Mouse (Mus musculus): ENCODE data around the gene Celf1.

Celf1 gene

GRCm38 (mm10) chr2:90939750-90940149 is 432 bp upstream of the Celf1 start:
- DNase-seq (ENCODE audit: low read depth, low spot score): no peak

- no peak for DNase-seq (ENCODE audit: low read depth, low spot score)
These were observed 1.6 kb downstream of the Celf1 start for GRCm38 (mm10) chr2:90941744-90942143.

DNA sequence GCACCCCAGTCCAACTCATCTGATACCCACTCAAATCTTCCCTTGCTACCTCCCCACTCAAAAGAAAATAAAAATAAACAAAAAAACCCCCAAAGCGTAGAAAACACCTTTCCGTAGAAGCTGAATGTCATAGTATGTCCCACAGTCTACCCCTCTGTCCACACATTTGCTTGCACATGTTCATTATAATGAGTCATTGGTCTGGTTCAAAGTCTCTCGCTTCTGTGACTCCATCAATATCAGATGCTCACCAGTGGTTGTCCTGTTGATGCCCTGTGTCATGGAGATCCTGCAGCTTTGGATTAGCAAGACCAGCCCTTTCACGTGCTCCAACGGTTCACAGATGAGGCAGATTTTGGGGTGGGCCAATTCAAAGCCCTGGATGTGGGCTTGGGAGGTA is 10.0 kb downstream of the Celf1 start:
- no peak for DNase-seq (ENCODE audit: low read depth, low spot score)

DNA sequence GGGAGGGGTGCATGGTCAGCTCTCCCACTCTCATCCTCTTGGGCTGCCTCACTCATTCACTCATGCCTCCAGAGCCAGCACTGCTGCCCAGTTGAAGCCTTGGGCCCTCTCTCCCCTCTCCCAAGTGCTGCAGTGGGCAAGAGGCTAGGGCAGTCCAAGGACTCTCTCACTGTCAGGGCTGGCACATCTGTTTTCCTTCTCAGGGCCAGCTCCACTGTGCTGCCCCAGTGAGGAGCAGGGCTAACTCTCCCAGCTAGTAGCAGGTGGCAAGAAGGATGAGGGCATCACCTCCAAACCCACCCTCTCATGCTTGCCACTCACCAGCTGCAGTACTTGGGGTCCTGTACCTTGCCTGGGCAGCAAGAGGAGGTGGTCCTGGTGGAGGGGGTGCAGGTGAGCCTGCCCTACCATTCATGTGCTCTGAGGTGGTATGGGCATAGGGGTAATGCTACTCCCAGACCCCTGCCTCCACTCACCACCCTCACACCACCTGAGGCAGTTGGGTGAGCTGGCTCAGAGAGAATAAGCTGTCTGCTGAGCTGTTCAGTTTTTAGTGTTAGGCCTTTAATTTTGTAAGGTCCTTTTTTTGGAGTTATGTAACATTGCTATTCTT is 10.5 kb downstream of the Celf1 start:
- no peak for DNase-seq (ENCODE audit: low read depth, low spot score)

- DNase-seq (ENCODE audit: low read depth, low spot score): no peak
These were observed 13.3 kb downstream of the Celf1 start for GRCm38 (mm10) chr2:90953461-90953860.

DNA sequence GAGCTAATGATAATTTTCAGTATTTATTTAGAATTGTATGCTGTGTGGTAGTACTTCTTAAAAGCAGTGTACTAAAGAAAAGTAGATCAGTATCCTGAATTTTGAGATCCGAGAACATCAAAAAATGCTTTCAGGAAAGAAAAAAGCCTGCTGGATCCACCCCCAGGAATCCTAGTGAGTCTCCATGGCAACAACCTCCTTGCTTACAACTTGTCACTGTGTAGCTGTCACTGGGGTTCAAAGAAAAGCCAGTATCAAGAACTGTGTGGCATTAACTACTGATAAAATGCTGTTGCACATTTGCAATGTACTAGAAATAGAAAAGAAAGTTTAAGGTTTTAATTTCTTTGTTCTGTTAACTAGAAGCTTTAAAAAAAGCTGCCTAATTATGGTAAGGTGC is 15.9 kb downstream of the Celf1 start:
- no peak for DNase-seq (ENCODE audit: low read depth, low spot score)

- DNase-seq (ENCODE audit: low read depth, low spot score): no peak
These were observed 18.7 kb downstream of the Celf1 start for GRCm38 (mm10) chr2:90958856-90959255.

GRCm38 (mm10) chr2:90960012-90960411 is 19.8 kb downstream of the Celf1 start:
- DNase-seq (ENCODE audit: low read depth, low spot score): no peak

DNA sequence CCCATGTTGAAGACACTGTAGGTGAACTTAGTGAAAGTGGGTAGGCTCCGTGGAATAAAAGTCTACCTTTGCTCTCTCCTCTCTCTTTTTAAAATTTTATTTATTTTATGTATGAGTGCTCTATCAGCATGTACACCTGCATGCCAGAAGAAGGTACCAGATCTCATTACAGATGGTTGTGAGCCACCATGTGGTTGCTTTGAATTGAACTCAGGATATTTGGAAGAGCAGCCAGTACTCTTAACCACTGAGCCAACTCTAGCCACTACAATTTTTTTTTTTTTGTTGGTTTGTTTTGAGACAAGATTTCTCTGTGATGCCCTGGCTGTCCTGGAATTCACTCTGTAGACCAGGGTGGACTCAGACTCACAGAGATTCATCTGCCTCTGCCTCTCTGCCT is 23.1 kb downstream of the Celf1 start:
- no peak for DNase-seq (ENCODE audit: low read depth, low spot score)

GRCm38 (mm10) chr2:90964811-90965465 is 24.8 kb downstream of the Celf1 start:
- DNase-seq (ENCODE audit: low read depth, low spot score): no peak

- no peak for DNase-seq (ENCODE audit: low read depth, low spot score)
These were observed 25.4 kb downstream of the Celf1 start for GRCm38 (mm10) chr2:90965466-90966080.

DNA sequence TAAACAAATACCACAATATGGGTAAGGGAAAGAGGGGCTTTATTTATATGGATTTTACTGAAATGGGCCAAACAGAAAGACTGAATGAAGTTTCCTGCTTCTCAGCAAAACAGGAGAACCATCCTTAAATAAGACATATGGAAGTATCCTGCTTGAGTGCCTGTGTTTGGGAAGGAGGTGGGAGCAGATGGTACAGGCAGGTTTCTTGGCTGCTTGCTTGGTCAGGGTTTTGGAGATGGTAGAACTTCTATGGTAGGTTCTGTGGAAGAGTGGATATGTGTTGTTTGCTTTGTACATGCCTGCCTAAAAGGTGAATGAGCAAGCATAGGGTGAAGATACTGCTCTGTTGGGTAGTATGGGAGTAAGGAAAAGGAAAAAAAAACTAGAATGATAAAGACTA is 30.4 kb downstream of the Celf1 start:
- no peak for DNase-seq (ENCODE audit: low read depth, low spot score)

DNA sequence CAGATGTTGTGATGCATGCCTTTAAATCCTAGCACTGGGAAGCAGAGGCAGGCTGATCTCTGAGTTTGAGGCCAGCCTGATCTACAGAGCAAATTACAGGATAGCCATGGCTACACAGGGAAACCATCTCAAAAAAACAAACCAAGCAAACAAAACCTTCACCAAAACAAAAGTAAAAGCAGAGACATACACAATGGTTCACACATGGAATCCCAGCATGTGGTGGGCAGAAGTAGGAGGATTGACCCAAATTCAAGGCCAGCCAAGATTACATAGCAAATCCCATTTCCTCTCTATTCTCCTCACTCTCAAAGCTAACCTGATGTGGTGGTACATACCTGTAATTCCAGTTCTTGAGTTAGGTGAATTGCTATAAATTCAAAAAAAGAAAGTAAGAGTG is 33.9 kb downstream of the Celf1 start:
- no peak for DNase-seq (ENCODE audit: low read depth, low spot score)

- no peak for DNase-seq (ENCODE audit: low read depth, low spot score)
These were observed 35.1 kb downstream of the Celf1 start for GRCm38 (mm10) chr2:90975181-90975835.

GRCm38 (mm10) chr2:90976590-90976989 is 36.4 kb downstream of the Celf1 start:
- peak; percentile 56 for DNase-seq (ENCODE audit: low read depth, low spot score)

DNA sequence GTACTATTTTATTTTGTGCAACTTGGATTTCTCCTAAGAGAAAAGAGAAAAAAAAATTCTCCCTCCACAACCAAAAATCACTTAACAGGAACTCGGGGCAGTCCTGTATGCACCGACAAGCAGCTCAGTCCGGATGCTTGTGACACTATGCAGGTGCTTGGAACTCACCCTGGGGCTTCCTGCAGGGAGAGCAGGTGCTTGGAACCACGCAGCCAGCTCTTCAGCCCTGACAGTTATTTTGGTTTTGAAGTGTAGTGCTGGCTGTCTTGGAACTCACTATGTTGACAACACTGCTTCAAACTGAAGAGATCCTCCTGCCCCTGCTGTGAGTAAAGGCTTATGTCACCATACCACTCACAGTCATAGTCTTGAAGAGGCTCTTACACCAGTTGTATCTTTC is 37.1 kb downstream of the Celf1 start:
- peak; percentile 25 for DNase-seq (ENCODE audit: low read depth, low spot score)

DNA sequence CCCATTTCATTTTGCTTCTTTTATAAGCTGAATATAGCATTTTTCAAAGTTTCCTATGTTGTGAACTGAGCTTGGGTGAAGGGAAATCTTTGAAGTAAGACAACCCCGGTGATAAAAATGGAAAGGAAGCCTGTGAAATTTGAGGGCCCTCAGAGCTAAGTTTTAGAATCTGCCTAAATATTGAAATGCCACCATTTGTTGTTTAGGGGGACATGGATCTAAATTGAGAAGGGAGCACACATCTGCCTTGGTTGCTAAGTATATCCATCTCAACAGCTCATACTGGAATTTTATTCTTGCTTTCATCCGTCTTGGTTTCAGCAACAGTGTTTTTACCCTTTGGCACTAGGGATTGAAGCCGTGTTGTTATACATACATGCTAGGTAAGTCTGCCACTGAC is 45.9 kb downstream of the Celf1 start:
- DNase-seq (ENCODE audit: low read depth, low spot score): no peak

GRCm38 (mm10) chr2:91008536-91008935 is 68.4 kb downstream of the Celf1 start:
- no peak for DNase-seq (ENCODE audit: low read depth, low spot score)

- no peak for DNase-seq (ENCODE audit: low read depth, low spot score)
These were observed 73.7 kb downstream of the Celf1 start for GRCm38 (mm10) chr2:91013881-91014280.

GRCm38 (mm10) chr2:91015386-91015785 is 75.2 kb downstream of the Celf1 start:
- DNase-seq (ENCODE audit: low read depth, low spot score): no peak

DNA sequence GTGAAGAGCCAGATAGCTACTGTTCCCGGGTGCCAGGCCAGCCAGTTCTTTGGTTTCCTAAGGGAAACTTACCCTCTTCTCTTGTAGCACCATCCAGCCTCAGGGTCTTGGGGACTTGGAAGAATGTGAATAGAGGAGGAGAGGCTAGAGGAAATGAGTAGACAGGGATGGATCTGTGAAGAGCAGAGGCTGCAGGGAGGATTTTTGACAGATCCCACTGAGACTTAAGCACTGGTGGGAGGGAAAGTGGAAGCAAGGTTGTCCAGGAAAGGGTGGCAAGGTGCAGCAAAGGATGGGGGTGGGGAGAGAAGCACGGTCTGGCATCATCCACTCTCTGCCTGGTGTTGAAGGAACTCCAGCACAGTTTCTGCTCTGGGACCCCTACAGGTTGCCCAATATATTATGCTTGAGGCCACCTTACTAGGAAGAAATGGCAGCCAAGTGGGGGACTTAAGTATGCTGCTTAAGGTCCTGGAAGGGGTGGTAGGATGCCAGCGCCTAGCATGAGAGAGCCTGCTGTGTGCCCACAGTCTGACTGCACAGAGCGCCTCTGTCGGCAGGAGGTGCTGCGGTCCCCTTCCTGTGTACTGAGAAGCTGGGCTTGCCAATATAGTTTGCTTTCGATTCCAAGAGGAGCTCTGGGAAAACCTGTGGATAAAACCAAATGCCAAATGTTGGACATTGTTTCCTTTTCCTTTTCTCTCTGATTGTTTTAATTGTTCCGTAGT is 78.0 kb downstream of the Celf1 start:
- peak; percentile 52 for DNase-seq (ENCODE audit: low read depth, low spot score)

GRCm38 (mm10) chr2:91019911-91020310 is 79.7 kb downstream of the Celf1 start:
- DNase-seq (ENCODE audit: low read depth, low spot score): no peak

All from ZHBTc4 (cell line).